Mouse (Mus musculus) G1E (cell line): ENCODE measurements around the gene Cdiptos.

Experiments used
- CTCF ChIP-seq: IDR thresholded peaks from 2 replicates; pipeline ENCODE4 v1.5.1; 2012; ENCODE audit warnings: low read depth, low read length, inconsistent platforms, mixed read lengths
- GATA1 ChIP-seq: IDR thresholded peaks from 2 replicates; pipeline ENCODE4 v1.6.1; 2012; ENCODE audit warnings: borderline replicate concordance, low read length, inconsistent platforms, mixed read lengths
- GATA2 ChIP-seq: IDR thresholded peaks from 2 replicates; pipeline ENCODE4 v1.6.1; 2012; ENCODE audit warnings: low read depth, low read length, inconsistent platforms, borderline replicate concordance
- POLR2AphosphoS5 ChIP-seq: IDR thresholded peaks from 2 replicates; pipeline ENCODE4 v1.6.1; 2012; ENCODE audit warnings: low read depth, low read length, inconsistent platforms; ENCODE audit not compliant: insufficient replicate concordance
- TAL1 ChIP-seq: conservative IDR thresholded peaks from 2 replicates; pipeline ENCODE4 v1.6.1; 2012; ENCODE audit warnings: low read depth, low read length, inconsistent platforms, mixed read lengths

- TF ChIP-seq CTCF (no peak), POLR2AphosphoS5 (no peak), TAL1 (no peak), GATA1 (no peak), GATA2 (no peak)
These were observed 46.9 kb downstream of the Cdiptos start for GRCm38 (mm10) chr7:126929046-126929445.
